Mouse (Mus musculus): Measurements from ENCODE around the gene Eno3.

- TF ChIP-seq POLR2A (IDR thresholded peaks at IDR 0.05; ENCODE audit: low read depth, low read length) (no peak), CTCF (IDR thresholded peaks at IDR 0.05; ENCODE audit: borderline replicate concordance, insufficient read depth, low read length) (no peak)
Observed at GRCm38 (mm10) chr11:70628431-70628830, 28.6 kb upstream of the Eno3 start.
